Mouse (Mus musculus) B cell, adult 2 months (primary cell): ENCODE measurements around the gene Fam78b.

Experiments
- DNase-seq, 2 experiments: peaks; one replicate each; pipeline ENCODE4 v3.0.0; 2022

Fam78b gene

GRCm38 (mm10) chr1:167034435-167034834 is 33.2 kb downstream of the Fam78b start:
- peak; percentile 2 to 13 for DNase-seq

- DNase-seq: no peak
These were observed 41.3 kb downstream of the Fam78b start for GRCm38 (mm10) chr1:167042558-167042957.

- DNase-seq: no peak
These were observed 45.1 kb downstream of the Fam78b start for GRCm38 (mm10) chr1:167046169-167046927.

- DNase-seq: no peak
These were observed 49.6 kb downstream of the Fam78b start for GRCm38 (mm10) chr1:167050859-167051258.

- no peak for DNase-seq
These were observed 52.8 kb downstream of the Fam78b start for GRCm38 (mm10) chr1:167054029-167054428.

- DNase-seq: no peak
These were observed 56.3 kb downstream of the Fam78b start for GRCm38 (mm10) chr1:167057543-167057942.

- DNase-seq: no peak
These were observed 58.5 kb downstream of the Fam78b start for GRCm38 (mm10) chr1:167059550-167060285.

- no peak for DNase-seq
These were observed 62.8 kb downstream of the Fam78b start for GRCm38 (mm10) chr1:167063971-167064370.

- no peak for DNase-seq
These were observed 64.3 kb downstream of the Fam78b start for GRCm38 (mm10) chr1:167065541-167065940.

- no peak for DNase-seq
These were observed 64.8 kb downstream of the Fam78b start for GRCm38 (mm10) chr1:167065986-167066385.

- DNase-seq: no peak
These were observed 65.7 kb downstream of the Fam78b start for GRCm38 (mm10) chr1:167066933-167067341.

GRCm38 (mm10) chr1:167069741-167070140 is 68.5 kb downstream of the Fam78b start:
- no peak for DNase-seq

- no peak for DNase-seq
These were observed 69.1 kb downstream of the Fam78b start for GRCm38 (mm10) chr1:167070306-167070705.

- DNase-seq: no peak
These were observed 74.5 kb downstream of the Fam78b start for GRCm38 (mm10) chr1:167075726-167076125.

- no peak for DNase-seq
These were observed 78.3 kb downstream of the Fam78b start for GRCm38 (mm10) chr1:167079476-167079875.

GRCm38 (mm10) chr1:167081946-167082345 is 80.7 kb downstream of the Fam78b start:
- DNase-seq: no peak

GRCm38 (mm10) chr1:167082506-167083100 is 81.4 kb downstream of the Fam78b start:
- no peak for DNase-seq

- DNase-seq: no peak
These were observed 82.0 kb downstream of the Fam78b start for GRCm38 (mm10) chr1:167083181-167083580.

- DNase-seq: no peak
These were observed 83.1 kb downstream of the Fam78b start for GRCm38 (mm10) chr1:167084330-167084729.

GRCm38 (mm10) chr1:167085461-167085860 is 84.2 kb downstream of the Fam78b start:
- no peak for DNase-seq

- no peak for DNase-seq
These were observed 89.2 kb downstream of the Fam78b start for GRCm38 (mm10) chr1:167090466-167090865.

GRCm38 (mm10) chr1:167093551-167093950 is 92.3 kb downstream of the Fam78b start:
- no peak for DNase-seq

- no peak for DNase-seq
These were observed 93.5 kb downstream of the Fam78b start for GRCm38 (mm10) chr1:167094589-167095148.
